Mouse (Mus musculus) hindbrain, embryonic 14.5 days (tissue): ENCODE results near the gene Gm42957. TPM values are rescaled to one million over a fixed set of nuclear protein-coding genes. Genes with fewer than 3 reads are reported as not detected.

Experiments
- polyA plus RNA-seq: library from polyadenylated mRNA; unstranded; fragments of >200 nt; fragmentation: Nextera tagmentation; extraction: Ambion mirVana; gene quantifications from 2 replicates; pipeline ENCODE4 v1.2.1, GENCODE M21; 2014

Gene Gm42957
- polyA plus RNA-seq, 1 experiment from 2014 or later: 0.07 TPM

Other genes with a start within 250 kb of the Gm42957 start
- not detected in 2 replicates for gene BC107364, start 183.2 kb upstream of the Gm42957 start, polyA plus RNA-seq
- gene Hfe2, start 110.3 kb upstream of the Gm42957 start, polyA plus RNA-seq: 1.9 and 2.1 TPM in 2 replicates
- gene Txnip, start 77.5 kb upstream of the Gm42957 start, polyA plus RNA-seq: 53.2 and 71.4 TPM in 2 replicates
- gene Gm16253, start 58.5 kb upstream of the Gm42957 start, polyA plus RNA-seq: 0.39 TPM in 1 of 2 replicates, not detected in the other
- 11.0 and 18.5 TPM in 2 replicates for gene Polr3gl, start 41.3 kb upstream of the Gm42957 start, polyA plus RNA-seq
- 17.5 and 22.3 TPM in 2 replicates for gene Ankrd34a, start 38.8 kb upstream of the Gm42957 start, polyA plus RNA-seq
- gene Lix1l, start 34.3 kb upstream of the Gm42957 start, polyA plus RNA-seq: 6.1 and 6.4 TPM in 2 replicates
- gene Rbm8a, start 5.5 kb upstream of the Gm42957 start, polyA plus RNA-seq: 101 and 104 TPM in 2 replicates
- 57.0 and 58.2 TPM in 2 replicates for gene Pex11b, start 98 bp upstream of the Gm42957 start, polyA plus RNA-seq
- 0.86 and 0.99 TPM in 2 replicates for gene Itga10, start 10.1 kb downstream of the Gm42957 start, polyA plus RNA-seq
- 1.7 and 1.8 TPM in 2 replicates for gene Ankrd35, start 34.7 kb downstream of the Gm42957 start, polyA plus RNA-seq
- gene Pias3, start 60.9 kb downstream of the Gm42957 start, polyA plus RNA-seq: 27.5 and 29.3 TPM in 2 replicates
- gene Nudt17, start 73.1 kb downstream of the Gm42957 start, polyA plus RNA-seq: 16.5 and 17.3 TPM in 2 replicates
- gene Polr3c, start 92.2 kb downstream of the Gm42957 start, polyA plus RNA-seq: 28.1 and 28.3 TPM in 2 replicates
- 79.4 and 89.2 TPM in 2 replicates for gene Rnf115, start 92.2 kb downstream of the Gm42957 start, polyA plus RNA-seq
- gene Pdzk1, start 193.8 kb downstream of the Gm42957 start, polyA plus RNA-seq: 0.09 and 0.16 TPM in 2 replicates
- gene Cd160, start 193.9 kb downstream of the Gm42957 start, polyA plus RNA-seq: 0.27 and 0.35 TPM in 2 replicates